Mouse (Mus musculus): Measurements from ENCODE around the gene Obsl1.

- TF ChIP-seq POLR2A (IDR thresholded peaks at IDR 0.05; ENCODE audit: borderline replicate concordance, extremely low read depth, low read depth, low read length) (no peak), CTCF (IDR thresholded peaks at IDR 0.05; ENCODE audit: insufficient read depth, low read length) (no peak)
Observed at GRCm38 (mm10) chr1:75537587-75537986, 31.3 kb upstream of the Obsl1 start.
